ENCODE assay signal across 8 mouse cellular contexts in the genomic region with DNA sequence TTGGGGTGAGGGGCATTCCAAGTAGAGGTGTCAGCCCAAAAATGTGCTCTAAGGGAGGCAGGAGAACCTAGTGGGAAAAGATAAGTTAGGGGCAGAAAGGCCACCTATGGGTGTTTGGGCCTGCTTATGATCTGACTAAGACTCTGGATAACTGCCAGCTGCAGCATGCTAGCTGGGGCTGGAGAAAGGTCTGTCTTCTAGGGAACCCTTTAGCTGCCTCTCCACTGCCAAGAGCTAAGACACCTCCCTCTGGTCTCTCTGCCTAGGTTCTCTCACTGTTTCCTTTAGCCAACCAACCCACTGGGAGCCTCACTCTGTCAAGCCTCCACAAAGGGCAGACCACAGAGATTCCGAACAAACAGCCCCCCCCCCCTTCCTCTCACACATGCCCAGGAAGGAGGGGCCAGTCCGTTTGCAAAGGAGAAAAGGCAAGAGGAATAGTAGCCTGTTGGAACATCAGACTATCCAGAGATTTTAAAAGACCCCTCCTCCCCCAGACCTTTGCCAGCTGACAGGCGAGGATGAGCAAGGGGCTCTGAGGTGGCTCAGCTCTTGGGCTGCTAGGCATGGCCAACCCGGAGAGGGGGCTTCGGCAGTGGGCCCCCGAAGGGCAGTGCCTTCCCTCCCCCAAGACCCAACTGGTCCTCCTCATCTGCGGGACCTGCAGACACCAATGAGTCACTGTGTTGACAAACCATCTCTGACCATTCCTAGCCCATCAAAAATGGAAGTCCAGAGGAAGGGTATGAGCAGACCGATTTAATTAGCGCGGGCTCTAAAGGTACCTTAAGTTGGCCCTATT. TPM values are rescaled to one million over a fixed set of nuclear protein-coding genes. Genes with fewer than 3 reads are reported as not detected.
DNase-seq lines count a peak whose midpoint lies in the region; ATAC-seq and TF ChIP-seq lines count a peak whose summit lies in the region.

No protein-coding gene starts in this region.

- peaks cover 10% of the 10 kb centered on the region for H3K36me3 ChIP-seq in intestine, embryonic 14.5 days (ENCODE audit: control insufficient read depth, insufficient read depth, low read length)
- H3K36me3 ChIP-seq in liver, embryonic 16.5 days (ENCODE audit: control insufficient read depth, insufficient read depth), result peaks cover 3% of the 10 kb centered on the region
- H3K36me3 ChIP-seq in neural tube, embryonic 14.5 days (ENCODE audit: control insufficient read depth, insufficient read depth, low read length), result no peaks in the 10 kb centered on the region

- no peak for DNase-seq in left cerebral cortex, adult 2 months (ENCODE audit: extremely low spot score in 1 of 2, low spot score in 2 of 2)
- no peak for DNase-seq in left cerebral cortex, adult 8-10 months (ENCODE audit: low spot score in 2 of 2)
- peak; percentile 32 to 49 for DNase-seq in gastrocnemius, postnatal 36 days
- peak; percentile 80 for DNase-seq in intestine, embryonic 14.5 days (ENCODE audit: low spot score)
- peak; percentile 60 for DNase-seq in urinary bladder, postnatal 25 days (ENCODE audit: low spot score)

- peaks cover 49% of the 10 kb centered on the region for H3K4me1 ChIP-seq in intestine, embryonic 14.5 days (replicated peaks; ENCODE audit: control insufficient read depth, insufficient read depth, low read length)
- peaks cover 50% of the 10 kb centered on the region for H3K4me1 ChIP-seq in liver, embryonic 16.5 days (ENCODE audit: control insufficient read depth, low read depth, low read length)
- H3K4me1 ChIP-seq in neural tube, embryonic 14.5 days (ENCODE audit: control insufficient read depth, insufficient read depth, low read length), result peaks cover 37% of the 10 kb centered on the region

- peak; percentile 62 for ATAC-seq in common myeloid progenitor, adult 5-6 weeks (replicated peaks; ENCODE audit: low read depth, poor library complexity, severe bottlenecking)
- ATAC-seq in intestine, embryonic 14.5 days (replicated peaks; ENCODE audit: low FRiP score, low TSS enrichment, low read depth), result no peak; the same call in 1 of the 2 replicates
- peak; percentile 12 for ATAC-seq in liver, embryonic 16.5 days (ENCODE audit: low read depth)
- ATAC-seq in neural tube, embryonic 14.5 days (ENCODE audit: low read depth), result no peak; the same call in 1 of the 2 replicates

- no peak for TF ChIP-seq CTCF in left cerebral cortex, adult 2 months (IDR thresholded peaks at IDR 0.05)

- H3K9ac ChIP-seq in intestine, embryonic 14.5 days (ENCODE audit: low read length), result peak overlapping the region; percentile 18
- peak overlapping the region; percentile 68 for H3K9ac ChIP-seq in liver, embryonic 16.5 days (ENCODE audit: low read depth, low read length)
- H3K9ac ChIP-seq in neural tube, embryonic 14.5 days (replicated peaks; ENCODE audit: low read depth, low read length), result no peak overlapping the region

- H3K4me3 ChIP-seq in left cerebral cortex, adult 2 months, result peak overlapping the region; percentile 83
- peak overlapping the region; percentile 83 for H3K4me3 ChIP-seq in intestine, embryonic 14.5 days (ENCODE audit: low read depth, low read length)
- H3K4me3 ChIP-seq in liver, embryonic 16.5 days (ENCODE audit: low read depth, low read length), result peak overlapping the region; percentile 100
- no peak overlapping the region for H3K4me3 ChIP-seq in neural tube, embryonic 14.5 days (ENCODE audit: low read depth, low read length)

- peak overlapping the region; percentile 67 for H3K27ac ChIP-seq in left cerebral cortex, adult 2 months
- H3K27ac ChIP-seq in intestine, embryonic 14.5 days (ENCODE audit: low read depth), result peak overlapping the region; percentile 94
- H3K27ac ChIP-seq in liver, embryonic 16.5 days (ENCODE audit: low read length), result peak overlapping the region; percentile 99
- H3K27ac ChIP-seq in neural tube, embryonic 14.5 days (ENCODE audit: low read depth, low read length), result peak overlapping the region; percentile 99

- 6% methylated on average over 10 of the region's 10 CpGs for WGBS in intestine, embryonic 14.5 days
- 5% methylated on average over 10 of the region's 10 CpGs for WGBS in liver, embryonic 16.5 days (ENCODE audit: insufficient replicate concordance)
- WGBS in neural tube, embryonic 14.5 days, result 3% methylated on average over 10 of the region's 10 CpGs

- intact Hi-C loops in left cerebral cortex, adult 2 months (cut with DNase I), result loop anchor here (5.0 kb wide), 1 partner anchor 52 kb away; no protein-coding TSS in a partner anchor
- intact Hi-C loops in gastrocnemius, postnatal 36 days (cut with DNase I), result loop anchor here (1.0 to 5.0 kb wide), 2 partner anchors 65 to 158 kb away; a partner anchor contains a TSS

- H3K9me3 ChIP-seq in intestine, embryonic 14.5 days (ENCODE audit: control insufficient read depth, low read length), result no peaks in the 10 kb centered on the region
- no peaks in the 10 kb centered on the region for H3K9me3 ChIP-seq in liver, embryonic 16.5 days (replicated peaks; ENCODE audit: control insufficient read depth, low read length)
- no peaks in the 10 kb centered on the region for H3K9me3 ChIP-seq in neural tube, embryonic 14.5 days (ENCODE audit: control insufficient read depth, low read length)

- H3K27me3 ChIP-seq in intestine, embryonic 14.5 days (replicated peaks; ENCODE audit: control insufficient read depth, insufficient read depth, low read length), result no peaks in the 10 kb centered on the region
- no peaks in the 10 kb centered on the region for H3K27me3 ChIP-seq in liver, embryonic 16.5 days (ENCODE audit: control insufficient read depth, insufficient read depth, low read depth, low read length)
- no peaks in the 10 kb centered on the region for H3K27me3 ChIP-seq in neural tube, embryonic 14.5 days (ENCODE audit: control insufficient read depth, insufficient read depth, low read length)

- H3K4me2 ChIP-seq in intestine, embryonic 14.5 days (ENCODE audit: low read length), result peak overlapping the region; percentile 82
- peak overlapping the region; percentile 99 for H3K4me2 ChIP-seq in liver, embryonic 16.5 days (ENCODE audit: low read depth, low read length)
- peak overlapping the region; percentile 64; the same call in 1 of the 2 replicates for H3K4me2 ChIP-seq in neural tube, embryonic 14.5 days (ENCODE audit: low read depth, low read length)

RNA-seq across cellular contexts. Expression of a gene that starts 1.4 kb away (rescaled TPM):
- total RNA-seq in left cerebral cortex, adult 2 months (2021), result 100 to 1,000 TPM; 181 to 187 TPM
- total RNA-seq in left cerebral cortex, adult 8-10 months (2022), result 100 to 1,000 TPM; 171 to 199 (median 187) TPM
- total RNA-seq in common myeloid progenitor, adult 5-6 weeks (2017), result 40.5 and 53.3 TPM in 2 replicates
- 10 to 100 TPM; 21.3 to 25.6 TPM for total RNA-seq in gastrocnemius, postnatal 36 days (2021)
- polyA plus RNA-seq in intestine, embryonic 14.5 days (2014; fragmentation: Nextera tagmentation; extraction: Ambion mirVana), result 73.2 and 76.2 TPM in 2 replicates
- 27.4 and 31.5 TPM in 2 replicates for polyA plus RNA-seq in liver, embryonic 16.5 days (2015; fragmentation: Nextera tagmentation; extraction: Ambion mirVana)
- polyA plus RNA-seq in neural tube, embryonic 14.5 days (2014; fragmentation: Nextera tagmentation; extraction: Ambion mirVana), result 106 and 112 TPM in 2 replicates

Comparison
In these comparisons a context has a peak if more than half of its experiments do, and no peak if none do; other contexts are left out.
1. DNase-seq: peak in gastrocnemius, postnatal 36 days (2 of 2), intestine, embryonic 14.5 days (single experiment) and urinary bladder, postnatal 25 days (single experiment); none in left cerebral cortex, adult 2 months (0 of 2) and left cerebral cortex, adult 8-10 months (0 of 2).
2. ATAC-seq: peak in common myeloid progenitor, adult 5-6 weeks (single experiment) and liver, embryonic 16.5 days (single experiment); none in intestine, embryonic 14.5 days (single experiment) and neural tube, embryonic 14.5 days (single experiment).
3. Peak in every context shown above with its lines, with median percentiles within 50 percentile points of each other: H3K27ac ChIP-seq and H3K4me2 ChIP-seq.